Mouse (Mus musculus) gastrocnemius, adult 8-10 months (tissue): ENCODE data around the gene Hs3st4. TPM values are rescaled to one million over a fixed set of nuclear protein-coding genes. Genes with fewer than 3 reads are reported as not detected.

Source experiments
- DNase-seq, 2 experiments: peaks; one replicate each; pipeline ENCODE4 v3.0.0; 2022; ENCODE audit warnings: low spot score in 2 of 2
- total RNA-seq, 4 experiments: library from RNA; stranded (reverse); gene quantifications; 2 replicates each; pipeline ENCODE4 v1.2.4; 2022

Hs3st4 gene
- total RNA-seq, 4 experiments from 2014 or later, result not detected

DNA sequence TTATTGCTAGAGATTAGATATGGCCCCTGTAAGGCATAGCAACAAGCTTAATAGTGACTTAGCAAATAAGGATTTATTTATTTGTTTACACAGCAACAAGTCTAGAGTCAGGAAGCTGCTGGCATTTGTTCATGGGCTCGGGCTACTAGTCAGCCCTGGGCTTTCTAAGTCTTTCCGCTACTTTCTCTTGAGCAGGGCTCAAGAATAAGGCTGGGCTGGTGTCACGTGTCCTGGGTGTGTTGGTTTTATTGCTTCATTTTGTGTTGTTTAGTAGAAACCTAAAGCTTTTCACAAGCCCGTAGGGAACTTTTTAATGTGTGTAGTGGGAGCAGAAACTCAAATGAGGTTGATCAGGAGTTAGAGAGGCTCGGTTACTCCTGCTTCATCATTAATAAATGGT is 153.5 kb downstream of the Hs3st4 start:
- no peak for DNase-seq

DNA sequence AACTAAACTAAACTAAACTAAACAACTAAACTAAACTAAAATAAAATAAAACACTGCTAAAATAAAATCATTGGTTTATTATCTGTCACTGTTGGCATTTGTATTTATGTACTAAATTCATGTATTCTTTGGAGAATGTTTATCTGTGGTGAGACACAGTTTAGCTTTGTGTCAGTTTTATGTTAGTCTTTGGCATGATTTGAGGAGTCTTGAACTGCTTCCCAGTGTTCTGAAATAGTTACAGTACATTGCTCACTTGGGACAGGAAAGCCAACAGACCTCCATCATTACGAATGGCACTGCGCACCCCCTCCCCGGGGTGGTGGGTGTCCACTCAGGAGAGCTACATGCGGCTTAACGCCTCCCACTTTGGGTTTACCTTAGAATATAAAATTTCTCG is 158.6 kb downstream of the Hs3st4 start:
- DNase-seq, result no peak

DNA sequence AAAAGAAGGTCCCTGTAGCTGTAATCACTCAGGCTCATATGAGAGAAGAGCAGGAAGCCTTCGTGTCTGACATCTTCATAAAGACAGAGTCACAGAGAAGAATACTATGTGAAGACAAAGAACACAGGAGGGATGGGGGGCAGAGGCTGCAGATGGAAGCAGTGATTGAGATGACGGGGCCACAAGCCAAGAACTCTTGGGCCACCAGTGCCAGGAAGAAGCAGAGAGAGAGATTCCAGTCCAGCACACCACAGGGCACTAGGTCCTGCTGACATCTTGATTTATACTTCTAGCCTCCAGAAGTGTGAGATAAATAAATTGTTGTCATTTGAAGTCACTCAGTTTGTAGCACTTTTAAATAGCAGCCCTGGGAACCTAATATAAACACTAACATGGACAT is 168.2 kb downstream of the Hs3st4 start:
- no peak for DNase-seq

DNA sequence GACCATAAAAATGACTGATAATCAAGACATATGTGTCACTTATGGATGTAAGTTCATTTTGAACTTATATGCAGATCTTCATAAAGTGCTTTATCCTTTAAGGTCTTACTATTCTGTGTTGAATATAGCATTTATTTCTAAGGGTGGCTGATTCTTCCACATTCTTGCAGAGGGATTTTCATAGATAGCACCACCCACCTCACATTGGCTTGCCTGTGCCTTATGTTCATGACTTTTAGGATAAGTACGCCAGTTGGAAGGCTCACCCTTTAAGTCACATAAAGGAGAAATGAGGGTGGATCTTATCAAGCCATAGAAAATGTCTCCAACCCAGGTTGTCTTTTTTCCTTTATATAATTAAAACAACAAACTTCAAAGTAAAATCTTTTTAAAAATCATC is 180.6 kb downstream of the Hs3st4 start:
- DNase-seq, result no peak

DNA sequence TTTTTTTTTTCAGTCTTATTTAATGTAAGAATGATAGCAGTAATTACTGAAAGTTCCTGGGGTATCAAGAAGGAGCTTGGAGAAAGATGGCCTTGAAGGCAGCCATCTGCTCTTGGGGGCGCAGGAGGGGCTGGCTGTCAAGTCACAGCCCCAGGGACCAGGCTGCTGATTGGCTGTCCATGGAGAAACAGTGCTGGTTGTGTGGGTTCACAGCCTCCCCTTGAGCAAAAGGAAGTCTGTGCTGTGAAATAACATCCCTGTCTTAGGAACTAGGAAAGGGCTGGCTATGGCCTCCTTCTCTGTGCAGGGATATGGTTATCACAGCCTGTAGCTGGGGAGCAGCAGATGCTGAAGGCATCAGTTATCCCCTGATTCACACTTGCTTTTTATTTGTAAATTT is 183.6 kb downstream of the Hs3st4 start:
- DNase-seq, result no peak

DNA sequence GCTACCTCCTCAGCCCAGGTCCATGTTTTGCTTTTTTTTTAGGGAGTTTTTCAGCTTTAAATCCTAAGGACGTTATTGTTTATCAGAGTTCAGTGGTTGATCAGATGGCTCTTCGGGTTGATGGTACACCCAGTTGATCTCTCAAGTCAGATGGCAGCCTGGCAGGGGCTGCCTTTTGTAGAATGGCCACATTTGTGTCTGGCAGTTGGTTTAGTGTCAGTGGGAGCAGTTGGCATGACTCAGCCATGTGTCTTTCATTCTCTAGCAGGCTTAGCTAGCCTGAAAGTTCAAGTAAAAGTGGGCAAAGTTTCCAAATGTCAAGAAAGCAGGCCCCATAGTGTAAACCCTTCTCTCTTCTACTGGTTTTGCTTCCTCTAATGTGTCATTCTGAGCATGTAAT is 186.1 kb downstream of the Hs3st4 start:
- DNase-seq, result no peak

DNA sequence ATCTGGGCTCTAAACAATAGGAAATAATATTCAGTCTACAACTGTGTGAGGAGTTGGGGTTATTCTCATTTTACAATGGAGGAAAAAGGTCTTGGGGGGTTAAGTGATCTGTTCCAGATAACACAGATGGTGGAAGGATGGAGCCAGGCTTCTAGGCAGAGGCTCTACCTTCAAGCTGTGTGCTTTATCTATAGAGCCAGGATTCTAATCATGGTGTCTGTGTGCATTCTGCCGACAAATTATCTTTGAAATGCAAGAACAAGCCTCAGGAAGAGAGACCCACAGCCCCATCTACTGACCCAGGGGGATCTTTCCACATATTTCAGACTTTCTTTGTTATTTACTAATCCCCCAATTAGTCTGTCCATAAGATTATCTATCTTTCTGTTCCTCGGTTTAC is 187.3 kb downstream of the Hs3st4 start:
- no peak for DNase-seq

DNA sequence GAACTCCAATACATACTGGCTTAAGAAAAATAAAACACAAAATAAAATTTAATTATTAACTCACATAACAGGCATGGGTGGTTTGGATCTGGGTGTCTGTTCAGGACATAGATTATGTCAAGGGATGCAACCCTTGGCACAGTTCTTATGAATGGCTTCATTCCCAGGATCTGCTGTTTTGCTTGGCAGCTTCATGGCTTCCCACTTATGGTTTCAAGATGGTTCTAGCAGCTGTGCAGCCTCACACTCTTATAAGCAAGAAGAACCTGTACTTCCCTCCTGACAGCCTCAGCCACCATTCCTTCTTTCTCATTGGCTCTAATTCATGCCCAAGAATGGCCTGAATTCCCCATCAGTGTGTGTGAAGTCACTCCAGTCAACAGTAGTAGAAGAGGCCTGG is 189.3 kb downstream of the Hs3st4 start:
- no peak for DNase-seq

DNA sequence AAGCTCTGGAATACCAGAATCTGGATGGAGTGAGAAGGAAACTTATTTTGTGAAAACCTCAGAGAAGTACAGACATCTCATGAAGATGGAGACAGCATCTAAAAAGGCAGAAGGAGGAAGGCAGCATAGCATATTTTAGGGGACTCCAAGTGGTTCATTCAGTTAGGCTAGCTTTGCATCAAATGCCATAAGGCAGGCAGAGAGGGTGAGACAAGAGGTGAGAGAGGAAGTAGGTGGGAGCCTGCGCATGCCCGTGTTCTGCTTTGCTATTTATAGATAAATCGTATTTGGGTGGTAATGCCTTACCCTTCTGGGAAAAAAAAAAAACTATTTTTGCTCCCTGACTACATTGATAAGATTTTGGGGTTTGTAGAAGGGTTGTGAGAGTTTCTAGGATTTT is 198.3 kb downstream of the Hs3st4 start:
- DNase-seq, result no peak

DNA sequence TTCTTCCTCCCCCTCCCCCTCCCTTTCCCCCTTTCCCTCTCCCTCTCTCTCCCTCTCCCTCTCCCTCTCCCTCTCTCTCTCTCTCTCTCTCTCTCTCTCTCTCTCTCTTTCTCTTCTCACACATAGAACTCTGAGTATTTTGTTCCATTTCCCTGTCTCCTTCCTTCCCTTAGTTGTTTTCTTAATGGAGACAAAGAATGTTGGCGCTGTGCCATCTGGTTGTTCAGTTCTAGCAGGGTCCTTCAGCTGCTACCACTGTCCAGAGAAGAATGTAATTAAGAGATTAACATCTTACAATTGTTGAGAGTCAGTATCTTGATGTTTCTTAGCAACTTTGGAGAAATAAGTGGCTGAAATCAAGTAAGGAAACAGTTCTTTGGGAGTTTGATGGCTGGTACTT is 202.0 kb downstream of the Hs3st4 start:
- no peak for DNase-seq

DNA sequence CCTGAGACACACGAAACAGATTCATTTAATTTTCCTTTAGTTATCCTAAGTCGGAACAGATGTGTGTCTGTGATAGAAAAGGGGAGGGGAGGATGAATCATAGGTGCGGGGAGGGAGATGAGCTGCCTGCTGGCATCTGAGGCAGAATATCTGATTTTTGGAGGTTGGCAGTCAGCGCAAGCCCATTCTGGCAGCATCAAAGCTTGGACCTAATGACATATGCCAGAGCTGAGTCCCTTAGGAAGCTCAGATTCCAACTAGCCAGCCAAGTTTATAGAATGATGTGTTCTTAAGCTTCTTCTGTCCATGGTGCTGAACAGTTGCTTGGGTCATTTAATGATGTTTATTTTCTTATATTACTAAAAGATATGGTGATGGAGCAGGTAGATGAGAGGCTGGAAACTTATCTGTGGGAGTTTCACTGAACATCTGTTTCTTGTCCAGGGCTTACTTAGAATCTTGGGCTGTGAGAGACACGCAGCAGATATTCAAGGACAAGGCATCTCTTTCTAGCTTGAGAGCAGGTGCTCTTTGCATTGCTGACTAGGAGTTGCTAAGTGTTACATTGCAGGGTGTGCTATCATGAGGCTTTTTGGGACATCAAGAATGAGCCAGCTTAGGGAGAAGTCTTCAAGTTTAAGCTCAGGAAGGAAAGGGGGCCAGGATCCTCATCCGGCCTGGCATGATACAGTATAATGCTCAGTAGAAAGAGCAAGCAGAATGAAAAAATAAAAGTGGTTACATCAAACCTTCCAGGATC is 216.3 kb downstream of the Hs3st4 start:
- DNase-seq, result no peak

DNA sequence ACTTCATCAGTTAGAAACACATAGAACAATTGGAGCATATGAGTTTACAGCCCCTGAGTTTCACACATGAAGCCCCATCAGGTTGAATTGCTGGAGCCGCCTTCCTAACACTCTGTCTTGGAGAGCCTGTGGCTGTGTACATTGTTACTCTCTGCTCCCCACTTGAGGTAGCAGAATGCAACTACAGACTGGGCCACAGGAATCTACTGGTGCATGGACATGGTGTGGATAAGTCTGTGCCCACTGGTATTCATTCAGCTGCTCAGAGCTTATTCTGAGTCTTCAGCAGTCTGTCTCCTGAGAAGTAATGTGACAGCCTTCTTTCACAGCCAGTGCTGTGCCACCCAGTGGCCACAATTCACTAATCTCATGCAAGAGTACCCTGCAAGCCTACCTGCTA is 234.3 kb downstream of the Hs3st4 start:
- DNase-seq, result no peak

DNA sequence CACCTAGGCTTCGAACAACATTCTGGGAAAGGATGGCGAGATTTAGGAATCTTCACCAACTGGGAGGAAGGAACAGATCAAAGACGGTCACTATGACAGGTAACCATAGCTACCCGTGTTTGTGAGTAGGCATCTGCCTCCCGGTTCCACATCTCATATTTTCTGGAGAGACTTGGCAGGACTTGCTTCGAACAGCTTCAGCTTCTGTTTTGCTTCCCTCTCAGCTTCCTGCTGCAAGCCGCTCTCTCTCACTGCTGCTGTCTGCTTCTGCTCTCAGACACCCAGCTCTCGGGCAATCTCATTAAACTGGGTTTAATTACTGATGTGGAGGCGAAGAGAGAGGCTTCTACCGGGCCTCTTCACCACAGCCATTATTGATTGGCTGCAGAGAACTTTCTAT is 237.9 kb downstream of the Hs3st4 start:
- DNase-seq, result no peak

DNA sequence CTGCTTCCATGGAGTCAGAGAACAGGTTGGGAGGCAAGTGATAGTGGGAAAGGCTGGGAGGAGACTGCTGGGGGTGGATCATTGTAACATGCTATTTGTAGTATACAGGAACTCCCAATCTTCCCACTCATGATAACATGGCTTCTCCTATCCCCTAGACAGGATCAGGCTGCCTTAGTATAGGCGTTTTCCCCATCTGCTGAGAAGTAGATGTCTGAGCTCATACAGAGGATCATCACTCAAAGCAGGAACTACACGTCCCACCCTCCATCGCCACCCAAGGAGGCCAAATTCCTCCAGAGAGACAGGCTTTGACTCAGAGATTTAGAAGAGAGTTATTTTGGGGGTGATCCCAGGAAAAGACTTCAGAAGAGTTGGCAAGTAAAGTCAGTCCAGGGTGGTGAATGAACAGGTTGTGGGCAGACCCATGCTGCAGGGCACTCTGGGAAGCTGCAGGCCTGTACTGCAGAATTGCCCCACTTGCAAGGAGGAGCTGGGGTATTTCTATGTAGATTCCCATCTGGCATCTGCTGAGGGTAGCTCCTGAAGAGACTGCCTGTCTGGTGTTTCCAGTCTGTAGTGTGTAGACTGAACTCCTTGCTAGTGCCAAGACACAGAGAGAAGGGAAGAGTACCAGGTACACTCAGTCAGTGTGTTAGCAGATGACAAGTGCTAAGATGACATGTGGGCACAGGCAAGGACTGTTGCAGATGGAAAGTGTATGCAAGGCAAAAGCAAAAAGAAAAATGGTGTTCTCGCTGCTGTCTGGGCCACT is 255.4 kb downstream of the Hs3st4 start:
- DNase-seq, result no peak

DNA sequence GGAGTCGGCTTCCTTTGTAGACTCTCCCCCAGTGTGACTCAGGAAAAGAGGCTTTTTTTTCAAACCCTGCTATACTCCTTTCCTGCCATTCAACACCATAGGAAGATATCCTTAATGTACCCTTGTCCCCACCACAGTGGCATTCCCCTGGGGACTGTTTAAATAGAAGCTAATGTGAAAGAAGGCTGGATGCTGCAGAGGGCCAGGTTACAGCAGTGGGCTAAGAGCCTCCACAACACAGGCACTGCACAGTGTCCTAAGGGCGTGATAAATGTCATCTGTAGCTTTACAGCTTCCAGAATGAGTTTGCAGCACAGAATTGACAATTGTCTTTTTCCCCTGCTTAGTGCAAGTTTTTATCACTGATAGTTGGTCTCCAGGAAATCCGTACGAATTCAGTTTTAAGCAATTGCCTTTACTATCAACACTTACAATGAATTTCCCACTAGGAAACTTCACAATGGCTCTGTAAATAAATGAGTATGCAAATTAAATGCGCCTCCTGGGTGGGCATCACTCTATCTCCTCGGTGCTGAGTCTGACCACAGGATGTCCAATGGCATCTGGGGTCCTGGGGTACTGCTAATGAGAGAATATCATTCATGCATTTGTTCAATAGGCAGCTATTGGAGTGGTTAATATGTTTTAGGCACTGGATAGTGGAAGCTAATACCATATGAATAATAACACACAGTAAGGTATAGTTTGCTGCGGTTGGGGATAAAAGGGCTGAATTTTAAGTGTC is 257.4 kb downstream of the Hs3st4 start:
- DNase-seq, result no peak

DNA sequence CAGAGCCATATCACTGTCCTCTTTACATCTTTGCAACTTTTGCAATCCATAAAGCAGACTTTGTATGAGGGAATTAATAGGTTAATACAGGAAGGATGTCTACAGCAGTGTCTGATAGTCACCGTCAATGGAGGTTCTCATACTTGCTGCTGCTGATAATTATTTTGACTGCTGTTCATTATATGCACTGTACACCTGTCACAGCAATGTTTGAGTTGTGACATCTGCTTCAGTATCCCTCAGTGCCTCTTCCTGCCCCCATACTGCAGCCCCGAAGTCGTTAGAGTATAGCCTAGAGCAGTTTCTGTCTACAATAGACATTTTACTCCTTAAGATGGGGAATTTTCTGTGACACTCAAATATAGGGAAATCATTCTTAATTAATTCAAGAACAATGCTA is 267.2 kb downstream of the Hs3st4 start:
- no peak for DNase-seq

DNA sequence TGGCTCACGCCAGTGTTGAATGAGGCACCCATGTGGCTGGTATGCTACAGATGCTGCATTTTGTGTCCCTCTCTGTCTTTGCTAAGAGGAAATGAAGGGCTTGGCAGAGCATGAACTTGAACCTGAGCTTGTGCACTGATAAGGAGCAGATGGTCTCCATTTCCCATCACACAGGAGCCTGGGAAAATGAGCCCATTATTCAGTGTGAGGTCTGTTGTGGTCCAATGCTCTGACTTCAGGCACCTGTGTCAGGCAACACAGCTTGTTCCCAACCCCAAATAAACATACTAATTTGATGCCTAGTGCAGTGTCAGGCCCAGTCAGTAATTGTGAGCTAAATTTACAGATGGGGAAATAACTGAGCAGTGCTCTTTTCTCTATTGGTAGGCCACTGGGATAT is 267.9 kb downstream of the Hs3st4 start:
- no peak for DNase-seq

DNA sequence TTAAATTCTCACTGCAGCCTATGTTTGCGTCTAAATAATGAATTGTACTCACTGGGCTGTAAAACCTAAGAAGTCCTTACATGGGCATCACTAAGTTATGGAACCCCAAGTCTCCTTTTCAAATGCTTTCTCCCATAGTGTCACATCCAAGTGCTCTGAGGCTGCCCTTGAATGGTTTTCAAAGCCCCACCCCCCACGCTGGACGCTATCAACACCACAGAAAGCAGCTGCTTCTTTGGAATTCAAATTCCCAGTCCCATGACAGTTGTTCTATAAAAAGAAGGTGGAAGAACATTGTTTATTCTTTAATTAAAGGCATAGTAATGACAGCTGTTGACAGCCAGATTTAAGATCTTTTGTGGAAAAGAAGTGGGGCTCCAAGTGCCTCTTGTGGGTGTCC is 275.8 kb downstream of the Hs3st4 start:
- no peak for DNase-seq

DNA sequence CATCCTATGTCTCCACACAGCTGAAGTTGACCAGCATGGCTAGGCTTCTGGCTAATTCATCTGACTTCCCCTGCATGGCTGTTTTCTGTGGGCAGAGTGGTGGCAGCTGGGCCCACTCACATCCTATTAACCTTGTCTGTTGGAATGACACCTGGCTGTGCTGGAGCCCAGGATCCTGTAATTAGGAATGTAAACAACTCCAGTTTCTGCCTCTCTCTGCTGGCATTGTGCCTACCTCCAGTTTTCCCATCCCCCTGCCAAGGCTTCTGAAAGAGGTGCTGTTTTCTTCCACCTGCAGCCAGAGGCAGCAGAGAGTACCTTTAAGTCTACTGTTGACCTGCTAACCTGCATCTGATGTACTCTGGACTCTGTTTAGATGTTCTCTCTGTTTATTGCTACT is 288.1 kb downstream of the Hs3st4 start:
- no peak for DNase-seq

DNA sequence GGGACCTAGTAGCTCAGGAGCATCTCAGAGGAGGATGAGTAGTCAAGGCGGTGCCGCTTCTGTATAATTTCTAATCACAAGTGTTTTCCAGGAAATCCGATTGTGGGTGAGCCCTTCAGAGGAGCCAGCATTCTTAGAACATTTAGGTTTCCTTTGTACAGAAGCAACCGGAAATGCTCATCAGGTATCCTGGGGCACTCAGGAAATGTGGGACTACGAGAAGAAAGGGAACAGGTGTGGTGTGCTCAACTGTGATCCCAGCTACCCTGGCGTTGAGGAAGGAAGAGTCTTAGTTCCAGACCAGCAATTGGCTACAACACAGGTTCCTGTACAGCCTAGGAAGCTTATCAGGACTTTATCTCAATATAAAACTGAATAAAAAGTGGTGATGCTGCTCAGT is 307.2 kb downstream of the Hs3st4 start:
- no peak for DNase-seq

DNA sequence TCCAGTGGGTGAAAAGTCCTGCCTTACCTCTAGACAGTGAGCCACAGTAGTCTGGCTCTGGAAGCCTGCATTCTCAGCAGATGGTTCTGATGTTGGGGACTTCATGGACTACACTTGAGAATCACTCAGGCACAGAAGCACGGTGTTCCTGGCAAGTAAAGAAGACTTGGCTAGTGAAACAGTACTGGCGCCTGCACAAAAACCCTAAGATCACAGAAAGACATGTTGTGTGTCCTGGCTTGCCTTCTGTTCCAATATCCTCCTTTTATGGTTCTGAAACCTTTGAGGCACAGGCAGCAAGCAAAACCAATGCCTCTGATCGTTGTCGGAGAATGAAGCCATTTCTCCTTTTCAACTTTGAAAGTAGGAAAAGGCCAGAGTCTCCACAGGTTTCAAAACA is 336.8 kb downstream of the Hs3st4 start:
- DNase-seq, result peak in 1 of 2 experiments; percentile 13

DNA sequence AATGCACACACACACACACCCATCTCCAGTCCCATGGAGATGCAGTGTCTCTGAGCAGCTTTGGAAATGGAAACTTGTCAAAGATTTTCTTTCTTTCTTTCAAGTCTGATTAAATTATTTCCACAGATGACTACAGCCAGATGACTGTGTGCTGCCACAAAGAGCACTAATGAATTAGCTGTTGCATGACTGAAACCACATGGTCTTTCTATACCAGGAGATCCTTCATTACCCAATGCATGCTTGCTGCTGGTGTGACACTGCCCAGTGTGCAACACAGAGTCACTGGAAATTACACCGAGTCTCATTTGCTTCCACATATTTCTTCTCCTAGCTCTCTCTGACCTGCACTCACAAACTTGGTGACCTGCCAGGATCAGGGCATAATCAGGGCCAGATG is 353.0 kb downstream of the Hs3st4 start:
- DNase-seq, result no peak
